Mouse (Mus musculus) forebrain, embryonic 13.5 days (tissue): ENCODE results near the gene Nde1. TPM values are rescaled to one million over a fixed set of nuclear protein-coding genes. Genes with fewer than 3 reads are reported as not detected.
"Not testable (repeated sequence)": the region's sequence is repeated elsewhere in the genome, so short reads cannot be mapped to it uniquely, and the experiment has no call there.

ENCODE experiments used
- ATAC-seq: fragments of 200-750 bp; cut with Nextera tagmentation; 2 replicates; pipeline ENCODE4 v1.8.0; 2017
- H3K27ac ChIP-seq: fragments of 300-500 bp; sonication (generic); 2 replicates; pipeline ENCODE4 v1.5.1; 2015; ENCODE audit warnings: inconsistent platforms, mild to moderate bottlenecking, moderate library complexity
- H3K27me3 ChIP-seq: fragments of 300-500 bp; sonication (generic); 2 replicates; pipeline ENCODE4 v1.6.1; 2015; ENCODE audit warnings: mild to moderate bottlenecking, inconsistent platforms
- H3K36me3 ChIP-seq: fragments of 300-500 bp; sonication (generic); 2 replicates; pipeline ENCODE4 v1.6.1; 2015; ENCODE audit warnings: mild to moderate bottlenecking, inconsistent platforms; ENCODE audit not compliant: poor library complexity, severe bottlenecking
- H3K4me1 ChIP-seq: fragments of 300-500 bp; sonication (generic); 2 replicates; pipeline ENCODE4 v1.6.1; 2015; ENCODE audit warnings: inconsistent platforms
- H3K4me2 ChIP-seq: fragments of 300-500 bp; sonication (generic); 2 replicates; pipeline ENCODE4 v1.6.1; 2015; ENCODE audit warnings: inconsistent platforms, mild to moderate bottlenecking, moderate library complexity
- H3K4me3 ChIP-seq: fragments of 300-500 bp; sonication (generic); 2 replicates; pipeline ENCODE4 v1.5.1; 2015; ENCODE audit warnings: mild to moderate bottlenecking, inconsistent platforms
- H3K9ac ChIP-seq: fragments of 300-500 bp; sonication (generic); 2 replicates; pipeline ENCODE4 v1.6.1; 2015; ENCODE audit warnings: mild to moderate bottlenecking, inconsistent platforms
- H3K9me3 ChIP-seq: fragments of 300-500 bp; sonication (generic); replicated peaks from 2 replicates; pipeline ENCODE4 v1.6.1; 2016; ENCODE audit warnings: inconsistent platforms
- WGBS: fragments of 180-500 bp; shearing (Covaris S2); methylation state at CpG from one replicate; pipeline ENCODE4 v1.1.7; 2015; 5-methylcytosine and 5-hydroxymethylcytosine counted together
- polyA plus RNA-seq: library from polyadenylated mRNA; unstranded; fragments of >200 nt; fragmentation: Nextera tagmentation; extraction: Ambion mirVana; gene quantifications from 2 replicates; pipeline ENCODE4 v1.2.1, GENCODE M21; 2015

The Nde1 gene
- polyA plus RNA-seq, 1 experiment from 2014 or later: 118 TPM

- H3K27ac ChIP-seq: no peak overlapping the region
- WGBS: 100% methylated on average over 1 of the region's 1 CpGs
- no peak overlapping the region for H3K4me3 ChIP-seq
- no peak for ATAC-seq
- H3K27me3 ChIP-seq: no peaks in the 10 kb centered on the region
- peaks cover 92% of the 10 kb centered on the region for H3K36me3 ChIP-seq
- H3K9me3 ChIP-seq: no peaks in the 10 kb centered on the region
- H3K4me1 ChIP-seq: no peaks in the 10 kb centered on the region
- H3K9ac ChIP-seq: no peak overlapping the region
- no peak overlapping the region for H3K4me2 ChIP-seq
Observed at GRCm38 (mm10) chr16:14137976-14138561, 25.0 kb upstream of the Nde1 start.

DNA sequence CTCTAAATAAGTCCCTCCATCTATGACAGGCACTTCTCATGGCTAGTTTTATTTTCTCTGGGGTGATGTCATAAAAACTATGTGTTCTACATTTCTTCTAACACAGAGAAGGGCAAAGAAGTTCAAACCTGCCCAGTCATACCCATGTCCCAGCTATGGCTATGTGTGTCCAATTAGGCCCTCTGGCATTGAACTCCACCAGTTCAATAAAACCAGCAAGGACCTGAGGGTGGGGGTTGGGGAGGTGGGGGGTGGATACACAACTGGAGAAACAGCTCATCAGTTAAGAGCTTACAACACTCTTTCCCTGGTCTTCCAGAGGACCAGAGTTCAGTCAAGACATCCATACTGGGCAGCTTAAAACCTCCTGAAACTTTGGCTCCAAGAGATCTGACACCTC is 24.0 kb upstream of the Nde1 start:
- Histone ChIP-seq H3K9ac (no peak overlapping the region), H3K4me2 (no peak overlapping the region), H3K9me3 (no peaks in the 10 kb centered on the region), H3K4me3 (no peak overlapping the region), H3K27ac (no peak overlapping the region), H3K27me3 (no peaks in the 10 kb centered on the region), H3K36me3 (peaks cover 90% of the 10 kb centered on the region), H3K4me1 (no peaks in the 10 kb centered on the region)
- ATAC-seq: no peak

- H3K36me3 ChIP-seq: peaks cover 89% of the 10 kb centered on the region
- H3K4me1 ChIP-seq: no peaks in the 10 kb centered on the region
- no peak overlapping the region for H3K4me3 ChIP-seq
- no peak for ATAC-seq
- WGBS: 88% methylated on average over 3 of the region's 3 CpGs
- no peaks in the 10 kb centered on the region for H3K27me3 ChIP-seq
- no peak overlapping the region for H3K9ac ChIP-seq
- H3K27ac ChIP-seq: no peak overlapping the region
- no peak overlapping the region for H3K4me2 ChIP-seq
- no peaks in the 10 kb centered on the region for H3K9me3 ChIP-seq
Observed at GRCm38 (mm10) chr16:14143298-14143697, 19.8 kb upstream of the Nde1 start.

DNA sequence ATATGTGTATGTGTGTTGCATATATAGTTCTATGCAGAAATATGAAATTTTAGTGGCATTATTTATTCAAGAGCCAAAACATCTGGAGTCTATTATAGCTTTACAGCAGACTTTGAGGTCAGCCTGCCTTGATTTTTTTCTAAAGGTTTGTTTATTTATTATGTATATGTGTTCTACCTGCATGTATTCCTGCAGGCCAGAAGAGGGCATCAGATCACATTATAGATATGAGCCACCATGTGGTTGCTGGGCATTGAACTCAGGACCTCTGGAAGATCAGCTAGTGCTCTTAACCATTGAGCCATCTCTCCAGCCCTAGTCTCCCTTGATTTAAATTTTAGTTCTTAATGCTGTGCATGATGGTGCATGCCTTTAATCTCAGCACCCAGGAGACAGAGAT is 15.4 kb upstream of the Nde1 start:
- no peak for ATAC-seq
- no peaks in the 10 kb centered on the region for H3K27me3 ChIP-seq
- peaks cover 77% of the 10 kb centered on the region for H3K36me3 ChIP-seq

DNA sequence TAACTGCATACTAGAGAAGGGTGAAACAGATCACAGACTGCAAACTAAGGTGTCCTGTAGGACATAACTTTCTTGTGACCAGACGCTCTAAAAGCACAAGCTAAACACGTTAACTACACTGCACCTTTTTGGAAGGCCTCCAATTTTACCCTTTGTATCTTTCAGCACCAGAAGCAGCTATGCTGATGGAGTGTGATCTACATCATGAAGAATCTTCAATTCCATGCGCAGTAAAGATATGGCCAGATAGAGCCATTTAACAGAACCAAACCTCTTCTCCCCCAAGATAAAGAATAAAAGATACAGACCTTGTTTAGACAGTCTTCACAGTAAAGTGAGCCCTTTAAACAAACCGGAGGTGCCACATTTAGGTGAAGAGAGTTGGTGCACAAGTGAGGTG is 11.4 kb upstream of the Nde1 start:
- Histone ChIP-seq H3K36me3 (peaks cover 53% of the 10 kb centered on the region), H3K4me1 (no peaks in the 10 kb centered on the region), H3K27ac (no peak overlapping the region), H3K9me3 (no peaks in the 10 kb centered on the region), H3K4me3 (no peak overlapping the region), H3K27me3 (no peaks in the 10 kb centered on the region), H3K4me2 (no peak overlapping the region), H3K9ac (no peak overlapping the region)
- ATAC-seq: no peak
- 94% methylated on average over 4 of the region's 4 CpGs for WGBS

More for the DNA sequence above, 15.4 kb upstream of the Nde1 start:
- Histone ChIP-seq H3K27ac (no peak overlapping the region), H3K4me1 (no peaks in the 10 kb centered on the region), H3K9me3 (no peaks in the 10 kb centered on the region), H3K4me3 (no peak overlapping the region), H3K4me2 (no peak overlapping the region), H3K9ac (no peak overlapping the region)

DNA sequence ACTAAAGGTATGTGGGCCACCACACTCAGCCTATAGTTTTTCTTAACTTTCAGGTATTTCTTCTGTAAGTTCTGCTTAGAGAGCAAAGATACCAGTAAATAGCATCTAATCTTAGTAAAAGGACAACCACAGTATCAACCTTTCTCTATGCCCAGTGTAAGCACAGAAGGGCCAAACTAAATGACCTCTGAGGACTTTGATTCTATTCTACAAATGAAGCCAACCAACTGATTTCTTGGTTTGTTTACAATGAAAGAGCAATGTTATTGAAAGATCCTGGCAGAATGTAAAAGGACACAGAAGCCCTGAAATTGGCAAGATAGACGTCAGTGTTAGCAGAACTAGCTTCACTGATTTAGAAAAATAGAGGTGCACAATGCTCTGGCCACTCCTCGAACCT is 7.4 kb upstream of the Nde1 start:
- not testable (repeated sequence) for H3K27ac ChIP-seq, H3K9ac ChIP-seq, H3K4me2 ChIP-seq, H3K4me3 ChIP-seq, ATAC-seq, H3K27me3 ChIP-seq, H3K9me3 ChIP-seq
- Histone ChIP-seq H3K36me3 (peaks cover 30% of the 10 kb centered on the region), H3K4me1 (peaks cover 17% of the 10 kb centered on the region)
- whole genome bisulfite sequencing: 100% methylated on average over 1 of the region's 2 CpGs

- Histone ChIP-seq H3K27me3 (no peaks in the 10 kb centered on the region), H3K9me3 (no peaks in the 10 kb centered on the region), H3K36me3 (peaks cover 25% of the 10 kb centered on the region), H3K9ac (no peak overlapping the region), H3K27ac (no peak overlapping the region), H3K4me2 (no peak overlapping the region), H3K4me1 (peaks cover 17% of the 10 kb centered on the region), H3K4me3 (no peak overlapping the region)
- ATAC-seq: no peak
- WGBS: 90% methylated on average over 6 of the region's 6 CpGs
Observed at GRCm38 (mm10) chr16:14156312-14156711, 6.8 kb upstream of the Nde1 start.

DNA sequence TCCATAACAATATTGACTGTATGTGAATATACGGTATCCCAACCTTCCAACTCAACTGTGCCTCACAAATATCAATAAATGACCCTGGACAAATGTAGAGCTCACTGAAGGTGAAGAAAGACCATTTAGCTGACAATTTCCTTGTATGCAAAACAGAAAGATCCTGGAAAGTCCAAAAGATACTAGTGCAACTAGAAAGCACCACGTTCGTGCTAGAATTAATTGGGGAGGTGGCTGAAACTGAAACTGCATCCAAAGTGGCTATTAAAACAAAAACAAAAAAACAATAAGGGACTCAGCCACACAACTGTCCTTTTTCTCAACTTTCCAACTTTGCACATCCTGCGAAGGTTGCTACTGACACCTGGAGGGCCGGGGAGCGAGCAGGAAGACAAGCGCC is 4.5 kb upstream of the Nde1 start:
- Histone ChIP-seq H3K27ac (peak overlapping the region; percentile 55), H3K4me2 (peak overlapping the region; percentile 74), H3K9ac (peak overlapping the region; percentile 71), H3K4me3 (peak overlapping the region; percentile 77), H3K27me3 (no peaks in the 10 kb centered on the region), H3K36me3 (peaks cover 3% of the 10 kb centered on the region), H3K4me1 (peaks cover 24% of the 10 kb centered on the region), H3K9me3 (no peaks in the 10 kb centered on the region)
- ATAC-seq: no peak
- WGBS: 8% methylated on average over 7 of the region's 7 CpGs

DNA sequence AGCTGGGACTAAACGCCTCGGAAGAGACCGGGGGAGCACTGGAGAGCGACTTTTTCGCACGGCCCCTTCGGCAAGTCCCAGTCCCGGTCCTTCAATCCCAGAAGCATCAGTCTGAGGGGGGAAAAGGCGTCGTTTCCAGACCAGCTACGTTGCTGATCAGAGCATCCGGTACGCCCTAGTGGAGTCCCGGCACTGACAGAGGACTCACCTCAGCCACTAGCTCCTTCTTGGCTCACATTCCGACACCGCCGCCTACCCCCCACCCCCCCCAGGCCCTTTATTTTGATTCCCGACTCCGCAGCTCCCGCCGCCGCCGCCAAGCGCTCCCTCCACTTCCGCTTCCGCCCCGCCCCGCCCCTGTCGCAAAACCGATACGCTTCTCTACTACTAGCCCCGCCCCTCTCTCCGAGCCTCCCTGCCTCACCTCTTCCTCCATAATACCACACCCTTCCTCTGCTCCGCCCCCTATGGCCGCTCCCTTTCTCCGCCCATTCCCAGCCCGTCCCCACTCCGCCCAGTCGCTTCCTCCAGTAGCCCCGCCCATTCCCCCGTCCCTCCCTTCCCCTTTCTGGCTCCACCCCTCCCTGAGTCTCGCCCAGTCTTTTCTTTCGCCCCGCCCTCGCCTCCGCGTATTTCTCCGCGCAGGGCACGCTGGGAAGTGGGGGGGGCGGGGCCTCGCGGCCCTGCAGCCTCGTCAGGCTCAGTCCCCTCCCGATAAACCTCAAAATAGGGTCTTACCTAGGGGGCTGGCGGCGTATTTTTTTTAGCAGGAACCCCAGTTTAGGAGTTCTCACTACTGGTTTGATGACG is 3.9 kb upstream of the Nde1 start:
- peaks cover 30% of the 10 kb centered on the region for H3K4me1 ChIP-seq
- WGBS: under 1% methylated on average over 55 of the region's 58 CpGs
- H3K9me3 ChIP-seq: no peaks in the 10 kb centered on the region
- peak; percentile 94 for ATAC-seq
- H3K27ac ChIP-seq: peak overlapping the region; percentile 96
- peak overlapping the region; percentile 77 for H3K4me3 ChIP-seq
- peak overlapping the region; percentile 79 for H3K9ac ChIP-seq
- no peaks in the 10 kb centered on the region for H3K27me3 ChIP-seq
- no peaks in the 10 kb centered on the region for H3K36me3 ChIP-seq
- H3K4me2 ChIP-seq: peak overlapping the region; percentile 74

- 0% methylated on average over 10 of the region's 10 CpGs for WGBS
- peaks cover 36% of the 10 kb centered on the region for H3K4me1 ChIP-seq
- H3K4me3 ChIP-seq: peak overlapping the region; percentile 77
- peak; percentile 19 for ATAC-seq
- no peaks in the 10 kb centered on the region for H3K36me3 ChIP-seq
- H3K9me3 ChIP-seq: no peaks in the 10 kb centered on the region
- no peaks in the 10 kb centered on the region for H3K27me3 ChIP-seq
- peak overlapping the region; percentile 79 for H3K9ac ChIP-seq
- H3K27ac ChIP-seq: peak overlapping the region; percentile 96
- peak overlapping the region; percentile 61 for H3K4me2 ChIP-seq
Observed at GRCm38 (mm10) chr16:14159746-14160131, 3.3 kb upstream of the Nde1 start.

DNA sequence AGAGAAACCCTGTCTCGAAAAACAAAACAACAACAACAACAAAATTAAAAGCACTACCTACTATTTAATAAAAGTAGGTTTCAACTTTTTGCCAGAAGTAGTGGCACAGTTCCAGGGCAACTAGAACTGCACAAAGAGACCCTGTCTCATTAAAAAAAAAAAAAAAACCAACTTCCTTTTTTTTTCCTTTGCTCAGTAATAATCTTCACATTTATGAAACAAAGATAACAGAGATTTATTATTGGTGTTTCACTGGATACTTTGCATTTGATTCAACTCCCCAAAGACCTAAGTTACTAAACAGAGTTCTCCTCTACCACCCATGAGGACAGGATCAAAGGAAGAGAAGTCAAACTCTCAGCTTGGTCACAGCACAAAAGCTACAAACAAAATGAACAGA is 2.1 kb upstream of the Nde1 start:
- no peak overlapping the region for H3K9ac ChIP-seq
- no peaks in the 10 kb centered on the region for H3K9me3 ChIP-seq
- no peaks in the 10 kb centered on the region for H3K27me3 ChIP-seq
- H3K27ac ChIP-seq: no peak overlapping the region
- H3K36me3 ChIP-seq: no peaks in the 10 kb centered on the region
- no peak for ATAC-seq
- no peak overlapping the region for H3K4me2 ChIP-seq
- peaks cover 47% of the 10 kb centered on the region for H3K4me1 ChIP-seq
- WGBS: 76% methylated on average over 1 of the region's 1 CpGs
- no peak overlapping the region for H3K4me3 ChIP-seq

- Histone ChIP-seq H3K4me3 (peak overlapping the region; percentile 67), H3K27ac (no peak overlapping the region), H3K9ac (peak overlapping the region; percentile 81), H3K36me3 (peaks cover 9% of the 10 kb centered on the region), H3K4me1 (peaks cover 30% of the 10 kb centered on the region), H3K4me2 (peak overlapping the region; percentile 82), H3K27me3 (no peaks in the 10 kb centered on the region), H3K9me3 (no peaks in the 10 kb centered on the region)
- no peak for ATAC-seq
- 2% methylated on average over 10 of the region's 10 CpGs for WGBS
Observed at GRCm38 (mm10) chr16:14163731-14164130, 656 bp downstream of the Nde1 start.

DNA sequence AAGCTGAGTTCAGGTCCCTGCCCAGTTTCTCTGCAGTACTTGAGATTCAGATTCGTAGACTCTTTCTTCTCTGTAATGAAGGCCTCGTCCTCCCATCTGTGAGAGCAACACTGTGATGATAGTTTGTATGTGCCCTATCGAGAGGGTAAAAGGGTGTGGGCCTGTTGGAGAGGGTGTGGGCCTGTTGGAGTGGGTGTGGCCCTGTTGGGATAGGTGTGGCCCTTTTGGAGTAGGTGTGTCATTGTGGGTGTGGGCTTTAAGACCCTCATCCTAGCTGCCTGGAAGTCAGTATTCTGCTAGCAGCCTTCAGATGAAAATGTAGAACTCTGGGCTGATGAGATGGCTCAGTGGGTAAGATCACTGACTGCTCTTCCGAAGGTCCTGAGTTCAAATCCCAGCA is 3.4 kb downstream of the Nde1 start:
- Histone ChIP-seq H3K36me3 (peaks cover 35% of the 10 kb centered on the region), H3K4me3 (no peak overlapping the region), H3K4me2 (no peak overlapping the region), H3K4me1 (peaks cover 30% of the 10 kb centered on the region), H3K9me3 (no peaks in the 10 kb centered on the region), H3K27ac (no peak overlapping the region), H3K9ac (no peak overlapping the region), H3K27me3 (no peaks in the 10 kb centered on the region)
- WGBS: 94% methylated on average over 4 of the region's 4 CpGs
- ATAC-seq: no peak
